Mouse (Mus musculus): ENCODE results near the gene Inafm2.

The Inafm2 gene

DNA sequence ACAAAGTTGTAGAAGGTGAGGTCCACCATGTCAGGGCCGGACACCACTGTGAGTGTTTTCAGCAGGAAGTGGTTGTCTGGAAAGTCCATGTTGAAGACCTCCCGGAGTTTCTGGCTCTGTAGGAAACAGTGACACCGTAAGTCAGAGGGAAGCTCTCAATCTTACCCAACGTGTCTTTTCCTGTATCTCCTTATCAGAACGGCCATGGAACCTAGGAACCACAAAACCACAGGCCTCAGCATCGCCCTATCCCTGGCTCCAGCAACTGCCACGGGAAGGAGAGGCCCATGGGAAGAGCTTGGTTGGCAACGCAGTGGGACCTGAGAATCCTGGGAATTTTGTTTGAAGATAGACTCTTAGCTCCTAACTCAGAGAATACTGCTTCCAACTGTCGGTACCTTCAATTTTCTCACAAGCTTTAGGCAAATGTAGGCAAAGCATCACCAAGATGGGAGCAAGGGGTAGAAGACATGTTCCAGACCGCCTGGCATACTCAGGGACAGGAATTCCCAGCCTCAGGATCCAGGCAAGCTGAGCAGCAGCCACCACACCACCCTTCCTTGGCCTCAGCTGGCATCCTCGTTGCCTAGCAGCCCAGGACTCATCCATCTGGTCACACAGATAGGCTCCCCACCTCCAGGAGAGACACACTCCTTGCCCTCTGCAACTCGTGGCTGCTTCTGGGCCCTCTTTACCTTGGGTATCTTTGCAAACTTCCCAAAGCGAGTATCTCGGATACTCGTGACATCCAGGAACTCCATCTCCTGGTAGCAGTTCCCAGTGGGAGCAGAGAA is 21.7 kb upstream of the Inafm2 start:
- in situ Hi-C loops (cut with MboI; ENCODE audit: low sequenced_read_pairs), result no loop called here

DNA sequence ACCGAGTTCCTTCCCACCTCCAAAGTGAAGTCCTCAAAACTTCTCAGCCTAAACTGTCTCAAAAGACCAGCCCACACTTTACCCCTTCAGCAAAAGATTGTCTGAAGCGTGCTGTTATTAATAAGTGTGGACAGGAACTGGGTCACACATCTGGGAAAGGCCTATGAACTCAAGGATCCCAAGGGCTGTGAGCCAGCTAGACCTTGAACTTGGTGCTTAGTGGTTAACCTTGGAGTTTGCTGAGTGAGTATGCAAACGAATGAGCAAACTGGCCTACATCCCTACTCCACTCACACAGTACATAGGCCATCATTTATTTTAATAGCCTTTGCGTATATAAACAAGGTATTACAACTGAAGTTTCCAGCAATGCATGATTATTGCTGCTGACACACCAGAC is 20.0 kb upstream of the Inafm2 start:
- in situ Hi-C loops (cut with MboI; ENCODE audit: low sequenced_read_pairs), result loop anchor here (25.0 kb wide), 1 partner anchor 238 kb away; the partner anchor contains the start of gene Srp14

GRCm38 (mm10) chr2:118726873-118727272 is 18.7 kb upstream of the Inafm2 start:
- in situ Hi-C loops (cut with MboI; ENCODE audit: low sequenced_read_pairs), result loop anchor here (25.0 kb wide), 1 partner anchor 240 kb away; the partner anchor contains the start of gene Srp14

GRCm38 (mm10) chr2:118727911-118728310 is 17.6 kb upstream of the Inafm2 start:
- in situ Hi-C loops (cut with MboI; ENCODE audit: low sequenced_read_pairs), result loop anchor here (25.0 kb wide), 1 partner anchor 241 kb away; the partner anchor contains the start of gene Srp14

GRCm38 (mm10) chr2:118728337-118728736 is 17.2 kb upstream of the Inafm2 start, which contains the start of gene Plcb2:
Plcb2 (minus strand) TSS chr2:118728438.
- in situ Hi-C loops (cut with MboI; ENCODE audit: low sequenced_read_pairs), result loop anchor here (25.0 kb wide), 1 partner anchor 241 kb away; the partner anchor contains the start of gene Srp14

- in situ Hi-C loops (cut with MboI; ENCODE audit: low sequenced_read_pairs), result loop anchor here (25.0 kb wide), 1 partner anchor 242 kb away; the partner anchor contains the start of gene Srp14
Measured at GRCm38 (mm10) chr2:118729194-118729593, 16.4 kb upstream of the Inafm2 start.

DNA sequence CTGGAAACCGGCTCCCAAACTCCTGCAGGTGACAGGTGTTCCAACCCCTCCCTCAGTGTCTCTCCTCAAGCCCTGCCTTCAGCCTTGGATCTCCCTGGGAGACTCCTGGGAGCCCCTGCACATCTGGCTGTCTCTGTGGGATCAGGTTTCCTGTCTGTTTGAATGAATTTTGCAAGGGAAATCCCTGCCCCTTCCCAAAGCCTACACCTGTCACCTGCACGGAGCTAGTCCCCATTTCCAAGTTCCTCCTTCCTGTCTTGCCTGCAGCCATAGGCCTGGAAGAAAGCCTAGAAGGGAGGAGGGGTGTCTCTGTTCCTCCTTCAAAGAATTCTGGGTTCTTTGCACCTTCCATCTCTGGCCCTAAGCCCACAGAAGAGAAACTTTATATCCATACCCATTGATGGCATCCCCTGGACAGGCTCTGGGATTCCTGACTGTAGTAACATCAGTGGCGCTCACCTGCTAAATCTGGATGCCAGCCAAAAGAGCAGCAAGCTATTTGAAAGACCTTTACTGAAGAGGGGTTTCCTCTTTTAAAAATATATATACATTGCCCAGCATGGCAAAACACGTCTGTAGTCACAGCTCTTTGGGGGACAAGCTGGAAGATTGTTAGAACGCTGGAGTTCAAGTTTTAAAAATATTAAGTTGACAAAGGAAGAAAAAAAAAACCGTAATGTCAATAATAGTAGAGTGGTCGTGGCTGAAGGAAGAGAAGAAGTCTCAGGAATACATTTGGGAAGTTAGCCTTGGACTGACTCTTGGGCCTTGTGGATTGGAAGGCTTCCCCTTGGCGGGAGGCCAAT is 15.5 kb upstream of the Inafm2 start:
- in situ Hi-C loops (cut with MboI; ENCODE audit: low sequenced_read_pairs), result loop anchor here (10.0 to 25.0 kb wide), 2 partner anchors 85 to 243 kb away; partner anchors contain the start of gene Srp14

DNA sequence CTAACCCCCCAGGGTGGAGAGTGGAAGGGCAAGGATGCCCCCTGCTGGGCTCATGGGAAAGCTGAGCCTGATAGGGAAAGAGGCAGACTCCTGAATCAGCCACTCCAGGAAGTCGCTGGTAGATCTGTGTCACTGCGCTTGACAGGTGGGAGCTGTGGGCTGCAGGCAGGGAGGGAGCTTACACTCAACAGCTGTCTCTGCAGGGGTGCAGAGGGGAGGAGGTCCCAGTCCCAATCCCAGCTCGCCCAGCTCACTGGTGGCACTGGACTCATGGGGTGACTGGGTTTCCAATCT is 15.0 kb upstream of the Inafm2 start:
- in situ Hi-C loops (cut with MboI; ENCODE audit: low sequenced_read_pairs), result loop anchor here (10.0 to 25.0 kb wide), 2 partner anchors 86 to 243 kb away; partner anchors contain the start of gene Srp14

DNA sequence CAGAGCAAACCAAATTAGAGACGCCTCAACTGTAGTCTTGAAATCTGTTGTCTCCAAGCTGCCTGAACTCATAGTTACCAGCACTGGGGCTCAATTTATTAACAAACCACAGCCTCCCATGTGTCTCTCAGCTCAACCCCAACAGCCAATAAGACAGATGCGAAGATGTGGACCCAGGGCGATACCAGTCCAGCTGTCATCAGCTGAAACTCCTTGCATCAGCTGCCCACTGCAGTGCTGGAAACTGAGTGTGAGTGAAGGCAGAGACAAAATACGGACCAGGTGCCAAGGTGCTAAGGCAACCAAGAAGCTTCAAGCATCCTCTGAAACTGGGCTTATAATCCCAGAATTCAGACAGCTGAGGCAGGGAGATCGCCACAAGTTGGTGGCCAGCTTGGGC is 13.6 kb upstream of the Inafm2 start:
- in situ Hi-C loops (cut with MboI; ENCODE audit: low sequenced_read_pairs), result loop anchor here (10.0 to 25.0 kb wide), 2 partner anchors 87 to 245 kb away; partner anchors contain the start of gene Srp14

- in situ Hi-C loops (cut with MboI; ENCODE audit: low sequenced_read_pairs), result loop anchor here (10.0 to 25.0 kb wide), 2 partner anchors 89 to 246 kb away; partner anchors contain the start of gene Srp14
Measured at GRCm38 (mm10) chr2:118733341-118733740, 12.2 kb upstream of the Inafm2 start.

DNA sequence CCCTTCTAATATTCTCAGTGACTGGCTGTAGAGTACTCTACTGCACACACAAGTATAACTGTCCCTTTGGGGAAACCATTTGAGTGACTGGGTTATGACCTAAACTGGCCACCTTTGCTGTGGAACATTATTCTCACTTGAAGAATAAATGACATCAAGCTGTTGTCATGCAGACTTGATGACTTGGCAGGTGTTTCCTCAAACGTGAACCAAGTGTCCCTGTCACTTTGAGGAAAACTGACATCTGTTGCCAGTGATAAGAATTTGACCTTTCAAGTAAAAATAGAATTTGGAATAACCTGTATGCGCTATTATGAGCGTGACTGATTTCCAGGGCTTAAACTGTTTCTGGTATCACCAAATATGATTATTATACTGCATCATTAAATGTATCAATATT is 5.2 kb upstream of the Inafm2 start:
- in situ Hi-C loops (cut with MboI; ENCODE audit: low sequenced_read_pairs), result loop anchor here (25.0 kb wide), 1 partner anchor 253 kb away; the partner anchor contains the start of gene Srp14

- in situ Hi-C loops (cut with MboI; ENCODE audit: low sequenced_read_pairs), result loop anchor here (25.0 kb wide), 1 partner anchor 254 kb away; the partner anchor contains the start of gene Srp14
Measured at GRCm38 (mm10) chr2:118741183-118741582, 4.4 kb upstream of the Inafm2 start.

- in situ Hi-C loops (cut with MboI; ENCODE audit: low sequenced_read_pairs), result loop anchor here (25.0 kb wide), 1 partner anchor 256 kb away; the partner anchor contains the start of gene Srp14
Measured at GRCm38 (mm10) chr2:118743261-118743943, 2.2 kb upstream of the Inafm2 start.

- in situ Hi-C loops (cut with MboI; ENCODE audit: low sequenced_read_pairs), result loop anchor here (25.0 kb wide), 1 partner anchor 257 kb away; the partner anchor contains the start of gene Srp14
Measured at GRCm38 (mm10) chr2:118744621-118745020, 937 bp upstream of the Inafm2 start.

DNA sequence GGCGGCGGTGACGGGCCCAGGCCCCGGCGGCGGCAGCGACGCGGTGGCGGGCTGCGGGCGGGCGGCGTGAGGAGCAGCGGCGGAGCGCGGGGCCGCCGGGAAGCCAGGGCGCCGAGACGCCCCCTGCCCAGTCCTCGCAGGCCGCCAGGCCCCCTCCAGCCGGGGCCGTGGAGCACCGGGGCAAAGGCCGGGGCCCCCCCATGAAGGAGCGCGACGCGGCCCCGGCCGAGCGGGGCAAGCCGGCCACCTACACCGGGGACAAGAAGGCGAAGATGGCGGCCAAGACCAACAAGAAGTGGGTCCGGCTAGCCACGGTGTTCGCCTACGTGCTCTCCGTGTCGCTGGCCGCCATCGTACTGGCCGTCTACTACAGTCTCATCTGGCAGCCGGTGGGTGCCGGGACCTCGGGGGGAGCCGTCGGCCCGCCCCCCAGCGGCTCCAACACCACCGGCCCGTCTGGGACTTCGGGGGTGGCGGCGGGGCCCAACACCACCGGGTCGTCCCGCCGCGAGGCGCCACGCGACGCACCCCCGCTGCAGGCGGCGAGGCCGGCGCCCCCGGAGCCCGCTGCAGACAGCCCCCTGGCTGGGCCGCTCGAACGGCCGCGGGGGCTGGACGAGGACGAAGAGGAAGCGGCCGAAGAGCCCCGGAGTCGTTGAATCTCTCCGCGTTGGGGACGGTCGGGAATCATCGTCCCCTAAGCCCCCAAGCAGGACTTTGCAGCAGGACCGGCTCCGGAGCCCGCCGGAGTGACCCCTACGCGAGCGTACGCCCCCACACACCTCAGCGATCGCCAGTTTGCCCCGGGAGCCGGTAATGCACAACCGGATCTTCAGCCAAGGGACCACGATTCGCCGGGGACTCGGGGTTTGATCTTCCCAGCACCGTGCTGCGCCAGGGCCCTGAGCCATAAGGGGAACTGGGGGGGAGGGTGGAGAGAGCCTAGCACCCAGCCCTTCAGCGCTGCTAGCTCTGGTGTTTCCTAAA is 650 bp downstream of the Inafm2 start:
- in situ Hi-C loops (cut with MboI; ENCODE audit: low sequenced_read_pairs), result loop anchor here (25.0 kb wide), 1 partner anchor 259 kb away; the partner anchor contains the start of gene Srp14

GRCm38 (mm10) chr2:118747301-118747960 is 1.9 kb downstream of the Inafm2 start:
- in situ Hi-C loops (cut with MboI; ENCODE audit: low sequenced_read_pairs), result loop anchor here (25.0 kb wide), 1 partner anchor 260 kb away; the partner anchor contains the start of gene Srp14

DNA sequence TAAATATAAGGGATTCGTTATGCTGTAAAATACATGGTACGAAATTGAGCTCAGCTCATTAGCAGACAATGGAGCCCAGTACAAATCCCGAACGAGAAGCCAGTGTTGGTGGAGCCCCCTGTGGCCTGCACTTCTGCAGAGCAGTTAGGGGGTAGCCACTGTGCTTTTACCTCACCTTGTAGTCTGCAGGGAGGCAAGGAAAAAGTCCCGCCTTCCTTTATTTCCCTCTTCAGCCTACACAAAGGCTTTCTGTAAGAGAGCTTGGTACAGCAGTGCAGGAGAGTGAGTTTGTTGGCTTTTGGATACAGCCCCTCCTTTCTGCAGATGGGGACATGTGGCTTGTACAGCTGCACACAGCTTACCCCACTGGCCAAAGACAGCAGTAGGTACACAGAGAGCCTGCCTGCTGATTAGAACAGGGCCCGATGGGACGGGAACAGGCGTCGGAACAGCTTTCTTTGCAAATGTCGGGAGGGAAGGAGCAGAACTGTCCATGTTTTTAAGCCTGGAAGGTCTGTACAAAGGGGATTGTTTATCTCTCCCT is 3.9 kb downstream of the Inafm2 start:
- in situ Hi-C loops (cut with MboI; ENCODE audit: low sequenced_read_pairs), result loop anchor here (25.0 kb wide), 1 partner anchor 262 kb away; the partner anchor contains the start of gene Srp14

DNA sequence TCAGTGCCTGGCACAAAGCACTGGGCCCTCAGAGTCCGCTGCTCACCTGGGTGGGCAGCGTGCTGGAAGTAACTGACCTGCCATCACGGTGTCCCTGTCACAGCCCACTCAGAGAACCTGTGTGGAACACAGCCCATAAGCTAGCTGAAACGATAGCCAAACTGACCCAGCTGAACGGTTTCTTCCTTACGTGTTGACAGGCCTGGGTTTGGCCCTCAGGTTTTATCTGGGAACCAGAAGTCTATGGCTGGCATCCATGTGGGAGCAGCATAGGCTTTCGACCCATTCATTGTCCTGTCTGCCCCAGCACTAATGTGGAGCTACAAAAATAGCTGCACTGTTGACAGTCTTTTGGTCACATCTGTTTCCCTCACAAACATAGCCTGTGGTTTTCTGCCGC is 4.9 kb downstream of the Inafm2 start:
- in situ Hi-C loops (cut with MboI; ENCODE audit: low sequenced_read_pairs), result no loop called here
